Mouse (Mus musculus) lung, postnatal 0 days (tissue): ENCODE results near the gene Slfn14.

Experiments used
- CTCF ChIP-seq: IDR thresholded peaks from 2 replicates; pipeline ENCODE4 v1.5.1; 2016; ENCODE audit warnings: antibody characterized with exemption, mild to moderate bottlenecking
- EP300 ChIP-seq: IDR thresholded peaks from 2 replicates; pipeline ENCODE4 v1.6.1; 2016; ENCODE audit warnings: antibody characterized with exemption, mild to moderate bottlenecking, control low read depth

DNA sequence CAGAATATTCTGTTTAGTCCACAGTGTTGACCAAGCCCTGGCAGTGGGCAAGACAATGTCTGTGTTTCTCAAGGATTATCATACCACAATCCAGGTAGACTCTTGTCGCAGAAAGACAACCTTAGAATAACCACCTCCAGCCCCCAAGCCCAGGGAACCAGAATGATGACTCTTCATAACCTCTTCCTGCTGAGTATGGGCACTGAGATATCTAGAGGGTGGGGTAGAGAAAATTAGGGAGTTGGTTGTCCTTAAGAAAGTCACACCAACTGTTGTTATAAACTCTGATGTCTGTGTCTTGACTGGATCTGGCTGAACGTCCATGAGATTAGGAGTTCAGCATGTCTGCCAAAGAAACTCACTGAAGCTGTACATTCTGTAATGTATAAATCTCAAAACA is 48.1 kb downstream of the Slfn14 start:
- TF ChIP-seq EP300, result no peak
- TF ChIP-seq CTCF, result no peak
